Mouse (Mus musculus) intestine, embryonic 14.5 days (tissue): ENCODE measurements around the gene Slc6a19. TPM values are rescaled to one million over a fixed set of nuclear protein-coding genes. Genes with fewer than 3 reads are reported as not detected.

Experiments
- ATAC-seq: fragments of 200-750 bp; cut with Nextera tagmentation; replicated peaks from 2 replicates; pipeline ENCODE4 v1.8.0; 2017; ENCODE audit warnings: low read depth, moderate number of reproducible peaks, moderate TSS enrichment, moderate library complexity; ENCODE audit not compliant: low FRiP score, low TSS enrichment
- DNase-seq: peaks from one replicate; pipeline ENCODE4 v3.0.0-alpha.2; 2018; ENCODE audit warnings: low spot score
- H3K27ac ChIP-seq: fragments of 300-500 bp; sonication (generic); 2 replicates; pipeline ENCODE4 v1.5.1; 2014; ENCODE audit warnings: low read depth, mild to moderate bottlenecking, control low read depth
- H3K27me3 ChIP-seq: fragments of 300-500 bp; sonication (generic); replicated peaks from 2 replicates; pipeline ENCODE4 v1.6.1; 2014; ENCODE audit warnings: low read length, control low read depth; ENCODE audit not compliant: control insufficient read depth, insufficient read depth
- H3K36me3 ChIP-seq: fragments of 300-500 bp; sonication (generic); 2 replicates; pipeline ENCODE4 v1.6.1; 2014; ENCODE audit warnings: low read length, control low read depth; ENCODE audit not compliant: control insufficient read depth, insufficient read depth
- H3K4me1 ChIP-seq: fragments of 300-500 bp; sonication (generic); replicated peaks from 2 replicates; pipeline ENCODE4 v1.6.1; 2014; ENCODE audit warnings: low read length, control low read depth, mixed read lengths; ENCODE audit not compliant: control insufficient read depth, insufficient read depth
- H3K4me2 ChIP-seq: fragments of 300-500 bp; sonication (generic); 2 replicates; pipeline ENCODE4 v1.6.1; 2014; ENCODE audit warnings: low read length
- H3K4me3 ChIP-seq: fragments of 300-500 bp; sonication (generic); 2 replicates; pipeline ENCODE4 v1.5.1; 2014; ENCODE audit warnings: low read depth, low read length, control low read depth, mixed read lengths
- H3K9ac ChIP-seq: fragments of 300-500 bp; sonication (generic); 2 replicates; pipeline ENCODE4 v1.6.1; 2014; ENCODE audit warnings: mild to moderate bottlenecking, low read length
- H3K9me3 ChIP-seq: fragments of 300-500 bp; sonication (generic); 2 replicates; pipeline ENCODE4 v1.6.1; 2016; ENCODE audit warnings: low read length, control low read depth; ENCODE audit not compliant: control insufficient read depth
- WGBS: fragments of 180-500 bp; shearing (Covaris S2); extraction: QIAGEN DNeasy Blood & Tissue Kit; methylation state at CpG from one replicate; pipeline ENCODE4 v1.1.7; 2014; 5-methylcytosine and 5-hydroxymethylcytosine counted together
- polyA plus RNA-seq: library from polyadenylated mRNA; unstranded; fragments of >200 nt; fragmentation: Nextera tagmentation; extraction: Ambion mirVana; gene quantifications from 2 replicates; pipeline ENCODE4 v1.2.1, GENCODE M21; 2014

Gene Slc6a19
- polyA plus RNA-seq, 1 experiment from 2014 or later: 0.28 TPM

- Histone ChIP-seq H3K4me3 (no peak overlapping the region), H3K4me2 (no peak overlapping the region), H3K27me3 (no peaks in the 10 kb centered on the region), H3K9me3 (no peaks in the 10 kb centered on the region), H3K27ac (no peak overlapping the region), H3K36me3 (peaks cover 16% of the 10 kb centered on the region; the same call in 1 of the 2 replicates), H3K4me1 (no peaks in the 10 kb centered on the region; the same call in 1 of the 2 replicates), H3K9ac (no peak overlapping the region)
- 96% methylated on average over 3 of the region's 3 CpGs for WGBS
- DNase-seq (no peak), ATAC-seq (no peak)
These were observed 72.8 kb downstream of the Slc6a19 start for GRCm38 (mm10) chr13:73631837-73632236.

Other genes with a start within 250 kb of the Slc6a19 start
- gene Lpcat1, start 237.7 kb downstream of the Slc6a19 start, polyA plus RNA-seq: 30.6 and 34.0 TPM in 2 replicates
- gene Slc6a3, start 168.1 kb downstream of the Slc6a19 start, polyA plus RNA-seq: 0.09 TPM in 1 of 2 replicates, not detected in the other
- gene Clptm1l, start 100.9 kb downstream of the Slc6a19 start, polyA plus RNA-seq: 130 and 141 TPM in 2 replicates
- 4.5 and 5.0 TPM in 2 replicates for gene Tert, start 78.0 kb downstream of the Slc6a19 start, polyA plus RNA-seq
- not detected in 2 replicates for gene Slc6a18, start 26.8 kb downstream of the Slc6a19 start, polyA plus RNA-seq
- 32.8 and 33.1 TPM in 2 replicates for gene Slc12a7, start 28.2 kb upstream of the Slc6a19 start, polyA plus RNA-seq
- 3.9 and 4.2 TPM in 2 replicates for gene Nkd2, start 142.8 kb upstream of the Slc6a19 start, polyA plus RNA-seq
- 44.6 and 51.1 TPM in 2 replicates for gene Trip13, start 232.9 kb upstream of the Slc6a19 start, polyA plus RNA-seq
- gene Brd9, start 232.9 kb upstream of the Slc6a19 start, polyA plus RNA-seq: 44.4 and 51.4 TPM in 2 replicates